Mouse (Mus musculus) MEL (cell line): ENCODE data around the gene Fhl2.

Experiments used
- CTCF ChIP-seq, 3 experiments: IDR thresholded peaks in 2 of 3; conservative IDR thresholded peaks in 1 of 3; 2 replicates each; pipeline ENCODE4 v1.5.1; 2011 to 2012; ENCODE audit warnings: low read length in 3 of 3, low read depth in 2 of 3, mild to moderate bottlenecking in 2 of 3, improper control_type of control experiment in 1 of 3, inconsistent platforms in 1 of 3, mixed read lengths in 1 of 3, moderate library complexity in 1 of 3; ENCODE audit not compliant: control insufficient read depth in 1 of 3, insufficient read depth in 1 of 3, poor library complexity in 1 of 3, severe bottlenecking in 1 of 3
- POLR2AphosphoS2 ChIP-seq: IDR thresholded peaks from 2 replicates; pipeline ENCODE4 v1.6.1; 2011; ENCODE audit warnings: low read length, improper control_type of control experiment

DNA sequence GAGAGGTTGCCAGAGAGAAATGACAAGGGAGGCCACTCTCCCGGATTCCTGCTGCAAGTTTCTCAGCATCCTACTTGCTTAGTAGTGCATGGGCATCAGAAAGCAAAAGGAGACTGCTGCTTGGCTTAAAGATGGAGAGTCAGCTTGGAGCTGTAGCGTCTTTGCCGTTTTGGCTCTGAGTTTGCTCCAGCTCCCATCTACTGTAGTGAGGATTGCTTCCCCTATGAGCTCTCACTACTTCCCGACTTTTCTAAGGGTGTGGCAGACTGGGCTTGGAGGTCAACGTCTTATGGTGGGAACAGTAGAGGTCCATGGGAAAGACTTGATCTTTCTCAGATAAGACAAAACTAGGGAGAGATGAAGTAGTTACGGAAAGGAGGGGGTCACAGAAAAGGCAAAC lies 15.9 kb downstream of the Fhl2 start:
- TF ChIP-seq CTCF (IDR thresholded peaks at IDR 0.05 in 2 of 3, conservative IDR thresholded peaks at IDR 0.05 in 1 of 3; ENCODE audit: control insufficient read depth in 1 of 3, insufficient read depth in 1 of 3, low read depth in 2 of 3, low read length in 3 of 3, poor library complexity in 1 of 3, severe bottlenecking in 1 of 3) (no peak), POLR2AphosphoS2 (no peak)
